Mouse (Mus musculus): Measurements from ENCODE around the gene Gm17428. TPM values are rescaled to one million over a fixed set of nuclear protein-coding genes. Genes with fewer than 3 reads are reported as not detected.

Gene Gm17428
- total and polyA plus RNA-seq, 3 experiments, result not detected

GRCm38 (mm10) chr14:55001938-55002686 is 25.4 kb downstream of the Gm17428 start (continued):
- no peak for TF ChIP-seq POLR2AphosphoS2 (IDR thresholded peaks at IDR 0.05; ENCODE audit: low read length)
- peak; percentile 84 for TF ChIP-seq BHLHE40 (IDR thresholded peaks at IDR 0.05; ENCODE audit: borderline replicate concordance, low read depth, low read length)
- TF ChIP-seq EP300 (IDR thresholded peaks at IDR 0.05; ENCODE audit: low read depth in 1 of 2, low read length in 2 of 2), result peak; percentile 22 to 48; a peak in 2 of 4 replicates
- no peak for TF ChIP-seq TAL1 (IDR thresholded peaks at IDR 0.05; ENCODE audit: low read length)
- no peak for TF ChIP-seq NELFE (IDR thresholded peaks at IDR 0.05; ENCODE audit: low read depth, low read length)
- no peak for TF ChIP-seq ELF1 (IDR thresholded peaks at IDR 0.05; ENCODE audit: low read depth, low read length)
- peak; percentile 92 for TF ChIP-seq MAX (IDR thresholded peaks at IDR 0.05; ENCODE audit: low read length)
- TF ChIP-seq ZNF384 (IDR thresholded peaks at IDR 0.05; ENCODE audit: low read depth, low read length), result no peak
- peak; percentile 41; the same call in 1 of the 2 replicates for TF ChIP-seq RCOR1 (IDR thresholded peaks at IDR 0.05; ENCODE audit: low read depth, low read length)
- TF ChIP-seq MYC (IDR thresholded peaks at IDR 0.05; ENCODE audit: low read depth, low read length), result peak; percentile 87
- TF ChIP-seq CTCF (IDR thresholded peaks at IDR 0.05 in 2 of 3, conservative IDR thresholded peaks at IDR 0.05 in 1 of 3; ENCODE audit: control insufficient read depth in 1 of 3, insufficient read depth in 1 of 3, low read depth in 2 of 3, low read length in 3 of 3, poor library complexity in 1 of 3, severe bottlenecking in 1 of 3), result no peak
- no peak for TF ChIP-seq MAFK (IDR thresholded peaks at IDR 0.05; ENCODE audit: borderline replicate concordance, low read depth, low read length)
- TF ChIP-seq USF2 (IDR thresholded peaks at IDR 0.05; ENCODE audit: borderline replicate concordance in 1 of 2, insufficient read depth in 1 of 2, low read depth in 1 of 2, low read length in 2 of 2), result no peak
- no peak for TF ChIP-seq CHD2 (IDR thresholded peaks at IDR 0.05; ENCODE audit: low read length)
- TF ChIP-seq USF1 (IDR thresholded peaks at IDR 0.05; ENCODE audit: low read depth, low read length), result peak; percentile 47; the same call in 1 of the 2 replicates
- no peak for TF ChIP-seq CHD1 (IDR thresholded peaks at IDR 0.05; ENCODE audit: low read depth, low read length)
- no peak for TF ChIP-seq MYB (IDR thresholded peaks at IDR 0.05; ENCODE audit: low read depth, low read length)
- 0 out of 2 replicates have a peak, but pooled peaks have one; percentile 16 for TF ChIP-seq TCF12 (IDR thresholded peaks at IDR 0.05; ENCODE audit: low read depth, low read length)
- TF ChIP-seq NRF1 (IDR thresholded peaks at IDR 0.05; ENCODE audit: insufficient read depth, low read depth, low read length, poor library complexity, severe bottlenecking), result no peak
- TF ChIP-seq SMC3 (IDR thresholded peaks at IDR 0.05; ENCODE audit: low read depth, low read length), result no peak
- no peak for TF ChIP-seq E2F4 (IDR thresholded peaks at IDR 0.05; ENCODE audit: borderline replicate concordance, low read depth, low read length)
- TF ChIP-seq ETS1 (IDR thresholded peaks at IDR 0.05; ENCODE audit: low read depth, low read length), result no peak

- no peak for TF ChIP-seq ELF1 (IDR thresholded peaks at IDR 0.05; ENCODE audit: low read depth, low read length)
- TF ChIP-seq JUND (IDR thresholded peaks at IDR 0.05; ENCODE audit: low read depth, low read length), result no peak
- TF ChIP-seq E2F4 (IDR thresholded peaks at IDR 0.05; ENCODE audit: borderline replicate concordance, low read depth, low read length), result no peak
- TF ChIP-seq RCOR1 (IDR thresholded peaks at IDR 0.05; ENCODE audit: low read depth, low read length), result no peak
- no peak for TF ChIP-seq GABPA (IDR thresholded peaks at IDR 0.05; ENCODE audit: low read depth, low read length)
- TF ChIP-seq SMC3 (IDR thresholded peaks at IDR 0.05; ENCODE audit: low read depth, low read length), result no peak
- TF ChIP-seq CTCF (IDR thresholded peaks at IDR 0.05 in 2 of 3, conservative IDR thresholded peaks at IDR 0.05 in 1 of 3; ENCODE audit: control insufficient read depth in 1 of 3, insufficient read depth in 1 of 3, low read depth in 2 of 3, low read length in 3 of 3, poor library complexity in 1 of 3, severe bottlenecking in 1 of 3), result no peak
- no peak for TF ChIP-seq GATA1 (IDR thresholded peaks at IDR 0.05; ENCODE audit: low read depth, low read length)
- TF ChIP-seq MYC (IDR thresholded peaks at IDR 0.05; ENCODE audit: low read depth, low read length), result no peak; the same call in 1 of the 2 replicates
- TF ChIP-seq MYB (IDR thresholded peaks at IDR 0.05; ENCODE audit: low read depth, low read length), result no peak
- TF ChIP-seq TBP (IDR thresholded peaks at IDR 0.05; ENCODE audit: low read depth, low read length), result no peak
- no peak for TF ChIP-seq KAT2A (conservative IDR thresholded peaks at IDR 0.05; ENCODE audit: low read depth, low read length)
- TF ChIP-seq MAX (IDR thresholded peaks at IDR 0.05; ENCODE audit: low read length), result no peak
- TF ChIP-seq ZKSCAN1 (IDR thresholded peaks at IDR 0.05; ENCODE audit: low read depth, low read length), result no peak
- no peak for TF ChIP-seq CHD1 (IDR thresholded peaks at IDR 0.05; ENCODE audit: low read depth, low read length)
- no peak for TF ChIP-seq USF1 (IDR thresholded peaks at IDR 0.05; ENCODE audit: low read depth, low read length)
- no peak for TF ChIP-seq MAZ (IDR thresholded peaks at IDR 0.05; ENCODE audit: low read depth, low read length)
- no peak for TF ChIP-seq ETS1 (IDR thresholded peaks at IDR 0.05; ENCODE audit: low read depth, low read length)
- TF ChIP-seq RAD21 (IDR thresholded peaks at IDR 0.05; ENCODE audit: low read depth, low read length), result no peak
- DNase-seq (ENCODE audit: low read depth, low spot score), result no peak
- peaks cover 2 to 38% of the 10 kb centered on the region in 2 experiments; a peak in 3 of 4 replicates for H3K4me1 ChIP-seq (ENCODE audit: control insufficient read depth in 1 of 2, insufficient read depth in 2 of 2, low read length in 2 of 2)
- H3K79me2 ChIP-seq (ENCODE audit: control insufficient read depth, insufficient read depth, low read length, poor library complexity), result no peaks in the 10 kb centered on the region
- H3K27me3 ChIP-seq (ENCODE audit: control insufficient read depth in 1 of 2, insufficient read depth in 2 of 2, low read length in 2 of 2), result peaks cover 0 to 2% of the 10 kb centered on the region in 2 experiments; a peak in 3 of 4 replicates
- H3K36me3 ChIP-seq (ENCODE audit: control insufficient read depth in 1 of 2, insufficient read depth in 2 of 2, low read length in 2 of 2), result peaks cover 0 to 9% of the 10 kb centered on the region in 2 experiments; a peak in 2 of 4 replicates
- H3K9me3 ChIP-seq (replicated peaks; ENCODE audit: insufficient read depth, low read length), result no peaks in the 10 kb centered on the region
- no peak overlapping the region for H3K9ac ChIP-seq (ENCODE audit: control insufficient read depth, low read depth, low read length, poor library complexity, severe bottlenecking)
- no peak overlapping the region for H3K27ac ChIP-seq (ENCODE audit: control insufficient read depth, low read depth, low read length)
- H3K4me3 ChIP-seq (ENCODE audit: control insufficient read depth in 1 of 2, insufficient read depth in 1 of 2, low read depth in 2 of 2, low read length in 2 of 2), result no peak overlapping the region
Measured at GRCm38 (mm10) chr14:55002687-55003120, 26.0 kb downstream of the Gm17428 start.

Measured in MEL (cell line).